Mouse (Mus musculus): Measurements from ENCODE around the gene Snai1. TPM values are rescaled to one million over a fixed set of nuclear protein-coding genes. Genes with fewer than 3 reads are reported as not detected.
A peak's percentile ranks its signal among the peaks of the same experiment; 100 is the strongest.

Snai1 gene
- total RNA-seq, 1 experiment from 2014 or later = 12.8 TPM

DNA sequence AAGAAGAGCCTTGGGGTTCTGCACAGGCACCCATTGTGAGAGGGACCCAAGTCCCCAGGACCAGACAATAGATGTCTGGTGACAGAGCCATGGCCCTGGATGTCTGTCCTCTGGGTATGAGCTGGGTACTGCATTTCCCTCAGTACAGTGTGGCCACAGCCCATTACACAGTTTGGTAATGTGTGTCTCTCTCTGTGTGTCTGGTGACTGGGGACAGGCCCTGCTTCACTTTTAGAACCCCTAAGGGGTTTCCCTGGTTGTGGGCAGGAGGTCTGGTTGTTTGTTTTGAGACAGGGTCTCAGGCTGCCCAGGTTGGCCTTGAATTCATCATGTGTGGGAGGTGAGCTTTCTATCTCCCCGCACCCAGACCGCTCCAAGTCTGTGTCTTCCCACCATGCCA is 47.3 kb downstream of the Snai1 start:
- DNase-seq = no peak

GRCm38 (mm10) chr2:167586041-167586440 is 48.0 kb downstream of the Snai1 start:
- no peak for DNase-seq

- no peak for DNase-seq
Measured at GRCm38 (mm10) chr2:167586976-167587375, 49.0 kb downstream of the Snai1 start.

DNA sequence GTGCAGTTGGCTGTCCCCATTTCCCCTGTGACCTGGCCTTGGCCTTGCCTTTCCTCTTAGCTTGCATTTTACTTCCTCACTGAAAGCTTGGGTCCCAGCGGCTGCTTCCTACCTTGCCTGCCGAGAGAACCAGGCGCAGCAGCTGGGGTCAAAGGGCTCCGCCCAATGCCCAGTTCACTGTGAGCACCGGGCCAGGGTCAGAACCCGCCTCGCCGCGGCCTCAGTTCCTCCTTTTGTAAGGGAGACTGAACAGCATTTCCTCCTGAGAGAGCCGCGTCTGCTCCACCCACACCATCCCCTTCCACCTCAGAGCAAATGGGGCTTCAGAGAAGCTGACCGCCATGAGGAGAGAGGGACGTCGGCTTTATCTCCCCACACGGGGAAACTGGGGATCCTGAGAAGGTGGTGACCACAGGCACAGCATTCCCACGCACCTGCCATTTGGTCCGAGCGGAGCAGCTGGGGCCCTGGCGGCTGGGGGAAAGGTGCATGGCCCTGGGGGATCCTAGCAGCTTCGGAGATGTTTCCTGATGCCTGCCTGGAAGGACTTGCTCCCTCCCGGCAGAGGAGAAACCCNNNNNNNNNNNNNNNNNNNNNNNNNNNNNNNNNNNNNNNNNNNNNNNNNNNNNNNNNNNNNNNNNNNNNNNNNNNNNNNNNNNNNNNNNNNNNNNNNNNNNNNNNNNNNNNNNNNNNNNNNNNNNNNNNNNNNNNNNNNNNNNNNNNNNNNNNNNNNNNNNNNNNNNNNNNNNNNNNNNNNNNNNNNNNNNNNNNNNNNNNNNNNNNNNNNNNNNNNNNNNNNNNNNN is 51.0 kb downstream of the Snai1 start:
- DNase-seq = peak; percentile 48

Other genes starting within 250 kb of the Snai1 start
- gene B4galt5, start 189.0 kb upstream of the Snai1 start, total RNA-seq (2021) = 72.9 and 78.8 TPM in 2 replicates
- gene Slc9a8, start 116.5 kb upstream of the Snai1 start, total RNA-seq (2021) = 42.1 and 51.9 TPM in 2 replicates
- gene Rnf114, start 45.5 kb upstream of the Snai1 start, total RNA-seq (2021) = 68.4 and 71.6 TPM in 2 replicates
- gene Spata2, start 45.3 kb upstream of the Snai1 start, total RNA-seq (2021) = 35.1 and 36.5 TPM in 2 replicates
- gene Ube2v1, start 93.9 kb downstream of the Snai1 start, total RNA-seq (2021) = 187 and 190 TPM in 2 replicates
- gene Gm20431, start 123.3 kb downstream of the Snai1 start, total RNA-seq (2021) = 12.1 and 15.7 TPM in 2 replicates
- gene Cebpb, start 150.7 kb downstream of the Snai1 start, total RNA-seq (2021) = 483 and 585 TPM in 2 replicates
- 37.4 and 40.5 TPM in 2 replicates for gene Tmem189, start 151.6 kb downstream of the Snai1 start, total RNA-seq (2021)